Mouse (Mus musculus): Measurements from ENCODE around the gene Lpxn.

GRCm38 (mm10) chr19:12796328-12796931 lies 437 bp downstream of the Lpxn start:
- TF ChIP-seq CTCF (conservative IDR thresholded peaks at IDR 0.05; ENCODE audit: insufficient read depth, insufficient read length, low read depth, low read length) (no peak), POLR2A (IDR thresholded peaks at IDR 0.05; ENCODE audit: low read depth, low read length) (no peak)

Data from kidney, adult 2 months (tissue).